Mouse (Mus musculus): ENCODE measurements around the gene Paxbp1. TPM values are rescaled to one million over a fixed set of nuclear protein-coding genes. Genes with fewer than 3 reads are reported as not detected.

Paxbp1 gene
- polyA plus RNA-seq, 1 experiment from 2014 or later: 57.8 TPM

DNA sequence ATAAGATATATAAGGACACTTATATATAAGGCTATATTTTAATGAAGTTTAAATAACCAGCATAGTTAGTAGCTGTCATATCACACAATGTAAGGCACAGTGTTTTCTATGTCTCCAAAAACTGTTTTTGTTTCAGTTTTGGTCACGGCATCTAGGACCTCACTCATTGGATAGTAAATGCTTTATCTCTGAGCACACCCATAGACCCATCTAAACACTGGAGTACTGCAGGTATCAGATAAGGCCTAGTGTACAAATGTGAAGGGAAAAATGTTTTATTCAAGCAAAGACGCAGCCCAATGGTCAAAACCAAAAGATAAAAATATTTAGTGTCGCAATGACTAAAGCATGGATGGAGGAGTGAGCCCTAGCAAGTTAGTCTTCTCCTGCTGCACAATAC lies 55.7 kb downstream of the Paxbp1 start:
- no peak overlapping the region for H3K9ac ChIP-seq (replicated peaks)
- H3K4me1 ChIP-seq: no peaks in the 10 kb centered on the region
- H3K27me3 ChIP-seq (replicated peaks): no peaks in the 10 kb centered on the region
- H3K4me3 ChIP-seq (replicated peaks): no peak overlapping the region
- H3K27ac ChIP-seq (replicated peaks): no peak overlapping the region
- peaks cover 32% of the 10 kb centered on the region for H3K36me3 ChIP-seq
- ATAC-seq (ENCODE audit: low FRiP score): no peak
- H3K4me2 ChIP-seq: no peak overlapping the region
- WGBS: 97% methylated on average over 3 of the region's 3 CpGs
- H3K9me3 ChIP-seq (replicated peaks): no peaks in the 10 kb centered on the region

DNA sequence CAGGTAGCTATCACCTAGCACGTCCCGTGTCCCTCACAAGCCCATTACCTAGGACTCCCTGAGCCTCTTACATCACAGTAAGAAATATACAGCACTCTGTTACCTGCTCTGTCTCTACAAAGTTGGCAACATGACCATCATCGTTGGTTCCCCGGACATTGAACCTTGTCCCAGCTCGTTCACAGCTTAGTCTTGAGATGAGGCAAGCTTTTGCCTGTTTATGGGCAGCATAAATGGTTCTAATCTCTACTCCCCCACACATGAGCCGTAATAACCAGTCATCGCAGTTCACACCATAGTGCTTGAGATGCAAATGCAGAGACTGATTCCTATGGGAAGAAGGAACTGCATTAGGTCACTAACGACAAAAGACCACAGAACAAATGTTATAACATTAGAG lies 56.3 kb downstream of the Paxbp1 start:
- H3K9me3 ChIP-seq (replicated peaks): no peaks in the 10 kb centered on the region
- no peak overlapping the region for H3K4me2 ChIP-seq
- 89% methylated on average over 8 of the region's 8 CpGs for WGBS
- H3K9ac ChIP-seq (replicated peaks): no peak overlapping the region
- H3K4me1 ChIP-seq: no peaks in the 10 kb centered on the region
- no peak for ATAC-seq (ENCODE audit: low FRiP score)
- no peaks in the 10 kb centered on the region for H3K27me3 ChIP-seq (replicated peaks)
- H3K36me3 ChIP-seq: peaks cover 29% of the 10 kb centered on the region
- no peak overlapping the region for H3K4me3 ChIP-seq (replicated peaks)
- no peak overlapping the region for H3K27ac ChIP-seq (replicated peaks)

DNA sequence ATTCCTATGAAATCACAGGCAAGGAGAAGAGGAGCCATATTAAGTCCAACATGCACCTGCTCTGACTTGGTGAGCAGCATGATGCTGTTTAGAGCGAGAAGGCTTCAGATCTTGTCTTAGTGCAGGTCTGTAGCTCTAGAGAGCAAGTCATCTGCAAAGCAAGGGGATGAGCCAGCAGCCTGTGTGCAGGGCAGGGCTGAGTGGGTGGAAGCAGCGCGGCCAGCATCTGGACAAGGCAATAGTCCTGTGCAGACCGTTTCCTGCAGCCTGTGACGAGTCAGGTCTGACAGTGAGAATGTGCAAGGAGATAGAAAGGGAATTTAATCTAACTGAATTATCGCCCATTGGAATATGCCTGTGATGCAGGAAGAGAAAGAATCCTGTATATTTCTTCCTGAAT lies 73.3 kb downstream of the Paxbp1 start:
- ATAC-seq (ENCODE audit: low FRiP score): no peak
- no peak overlapping the region for H3K27ac ChIP-seq (replicated peaks)
- H3K4me2 ChIP-seq: no peak overlapping the region
- no peaks in the 10 kb centered on the region for H3K27me3 ChIP-seq (replicated peaks)
- 93% methylated on average over 6 of the region's 6 CpGs for WGBS
- H3K36me3 ChIP-seq: peaks cover 60% of the 10 kb centered on the region
- H3K4me3 ChIP-seq (replicated peaks): no peak overlapping the region
- H3K9me3 ChIP-seq (replicated peaks): no peaks in the 10 kb centered on the region
- no peaks in the 10 kb centered on the region for H3K4me1 ChIP-seq
- H3K9ac ChIP-seq (replicated peaks): no peak overlapping the region

DNA sequence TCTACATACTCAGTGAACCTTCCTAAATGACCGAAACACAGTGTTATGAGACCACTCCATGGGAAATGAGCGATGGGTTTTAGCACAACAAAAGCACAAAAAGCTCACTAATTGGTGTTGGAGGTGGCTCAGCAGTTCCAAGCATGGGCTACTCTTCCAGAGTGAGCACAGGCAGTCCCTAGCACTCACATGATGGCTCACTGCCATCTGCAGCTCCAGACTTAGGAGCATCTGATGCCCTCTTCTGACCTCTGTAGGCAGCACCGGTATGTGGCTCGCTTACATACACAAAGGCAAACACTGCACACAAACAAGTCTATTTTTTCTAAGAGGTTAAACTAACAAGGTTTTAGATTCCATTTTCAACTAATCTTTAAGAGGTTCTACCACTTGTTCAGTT lies 78.1 kb downstream of the Paxbp1 start:
- Histone ChIP-seq H3K9me3 (replicated peaks) (no peaks in the 10 kb centered on the region), H3K27me3 (replicated peaks) (no peaks in the 10 kb centered on the region), H3K4me1 (no peaks in the 10 kb centered on the region), H3K27ac (replicated peaks) (no peak overlapping the region), H3K4me3 (replicated peaks) (no peak overlapping the region), H3K36me3 (peaks cover 64% of the 10 kb centered on the region), H3K9ac (replicated peaks) (no peak overlapping the region), H3K4me2 (no peak overlapping the region)
- ATAC-seq (ENCODE audit: low FRiP score): no peak
- 87% methylated on average over 4 of the region's 4 CpGs for WGBS

DNA sequence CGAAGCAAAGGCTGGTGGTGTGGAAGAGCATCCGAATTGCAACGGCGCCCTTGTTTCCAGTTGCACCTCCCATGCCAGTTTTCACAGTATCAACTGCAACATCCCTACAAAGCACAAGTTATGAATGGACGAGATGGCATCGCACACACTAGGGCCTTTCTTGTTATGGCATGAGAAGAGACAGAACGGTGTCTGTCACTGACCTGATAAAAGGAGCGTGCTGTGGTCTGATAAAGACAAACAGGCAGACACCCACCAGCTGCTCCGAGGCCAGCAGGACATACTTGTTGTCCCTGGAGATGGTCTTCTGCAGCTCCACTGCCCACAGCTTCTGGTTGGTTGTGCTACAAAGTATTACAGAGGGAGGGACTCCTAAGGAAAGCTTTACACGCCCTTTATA lies 80.0 kb downstream of the Paxbp1 start:
- 93% methylated on average over 10 of the region's 10 CpGs for WGBS
- no peak overlapping the region for H3K27ac ChIP-seq (replicated peaks)
- no peaks in the 10 kb centered on the region for H3K4me1 ChIP-seq
- H3K4me2 ChIP-seq: no peak overlapping the region
- no peaks in the 10 kb centered on the region for H3K9me3 ChIP-seq (replicated peaks)
- H3K9ac ChIP-seq (replicated peaks): no peak overlapping the region
- no peak for ATAC-seq (ENCODE audit: low FRiP score)
- peaks cover 60% of the 10 kb centered on the region for H3K36me3 ChIP-seq
- H3K4me3 ChIP-seq (replicated peaks): no peak overlapping the region
- no peaks in the 10 kb centered on the region for H3K27me3 ChIP-seq (replicated peaks)

Other genes starting within 250 kb of the Paxbp1 start
- gene Urb1, start 234.1 kb downstream of the Paxbp1 start, polyA plus RNA-seq (2015; fragmentation: Nextera tagmentation; extraction: Ambion mirVana): 8.2 and 8.3 TPM in 2 replicates
- 2.6 and 3.5 TPM in 2 replicates for gene Eva1c, start 217.8 kb downstream of the Paxbp1 start, polyA plus RNA-seq (2015; fragmentation: Nextera tagmentation; extraction: Ambion mirVana)
- gene Cfap298, start 109.4 kb downstream of the Paxbp1 start, polyA plus RNA-seq (2015; fragmentation: Nextera tagmentation; extraction: Ambion mirVana): 44.4 and 45.1 TPM in 2 replicates
- 40.6 and 46.2 TPM in 2 replicates for gene Synj1, start 33.2 kb downstream of the Paxbp1 start, polyA plus RNA-seq (2015; fragmentation: Nextera tagmentation; extraction: Ambion mirVana)
- 0.18 and 0.33 TPM in 2 replicates for gene 4932438H23Rik, start 50.6 kb upstream of the Paxbp1 start, polyA plus RNA-seq (2015; fragmentation: Nextera tagmentation; extraction: Ambion mirVana)
- gene Olig2, start 180.9 kb upstream of the Paxbp1 start, polyA plus RNA-seq (2015; fragmentation: Nextera tagmentation; extraction: Ambion mirVana): 8.5 and 9.9 TPM in 2 replicates
- 77.3 and 86.7 TPM in 2 replicates for gene Olig1, start 225.2 kb upstream of the Paxbp1 start, polyA plus RNA-seq (2015; fragmentation: Nextera tagmentation; extraction: Ambion mirVana)

Measured in neural tube, embryonic 15.5 days (tissue).